ENCODE assay signal across 19 mouse cellular contexts in genomic region chr1:134911892-134912291, GRCm38 (mm10). TPM values are rescaled to one million over a fixed set of nuclear protein-coding genes. Genes with fewer than 3 reads are reported as not detected.
DNase-seq lines count a peak whose midpoint lies in the region; ATAC-seq and TF ChIP-seq lines count a peak whose summit lies in the region.
"Had no signal": no experiment of that assay in that cellular context is flagged by ENCODE, and none has a peak within 500 bp of the region (broad histone marks: within the 10 kb centered on the region; RNA-seq: fewer than 3 reads in every experiment).

No protein-coding gene starts in this region.

- no peaks in the 10 kb centered on the region for H3K36me3 ChIP-seq in heart, embryonic 13.5 days
- H3K36me3 ChIP-seq: forebrain, embryonic 10.5 days; hindbrain, embryonic 15.5 days; intestine, embryonic 15.5 days; neural tube, embryonic 15.5 days had no signal

- peaks cover 77% of the 10 kb centered on the region for H3K4me1 ChIP-seq in heart, embryonic 13.5 days
- H3K4me1 ChIP-seq in olfactory bulb, adult 2 months (ENCODE audit: control insufficient read depth, insufficient read depth, low read length), result peaks cover 5% of the 10 kb centered on the region
- H3K4me1 ChIP-seq: hindbrain, embryonic 15.5 days; neural tube, embryonic 15.5 days had no signal

- H3K4me2 ChIP-seq in heart, embryonic 13.5 days, result no peak overlapping the region
- H3K4me2 ChIP-seq: hindbrain, embryonic 15.5 days; intestine, embryonic 15.5 days; neural tube, embryonic 15.5 days had no signal

- no peak for ATAC-seq in heart, embryonic 13.5 days (ENCODE audit: extremely low read depth, insufficient number of reproducible peaks, low FRiP score, low TSS enrichment)
- ATAC-seq: intestine, embryonic 15.5 days; midbrain, embryonic 16.5 days had no signal

- TF ChIP-seq CTCF in gastrocnemius, adult 2 months (IDR thresholded peaks at IDR 0.05), result no peak
- TF ChIP-seq CTCF in olfactory bulb, adult 2 months (IDR thresholded peaks at IDR 0.05; ENCODE audit: insufficient read depth, low read depth, low read length), result no peak

- H3K27me3 ChIP-seq in heart, embryonic 13.5 days (replicated peaks), result no peaks in the 10 kb centered on the region
- H3K27me3 ChIP-seq: hindbrain, embryonic 15.5 days; intestine, embryonic 15.5 days; neural tube, embryonic 15.5 days had no signal

- peak overlapping the region; percentile 4; the same call in 1 of the 2 replicates for H3K4me3 ChIP-seq in gastrocnemius, adult 2 months
- H3K4me3 ChIP-seq in heart, embryonic 13.5 days, result no peak overlapping the region
- H3K4me3 ChIP-seq in olfactory bulb, adult 2 months (ENCODE audit: insufficient read depth, low read depth, low read length), result no peak overlapping the region
- H3K4me3 ChIP-seq: forebrain, embryonic 10.5 days; hindbrain, embryonic 15.5 days; intestine, embryonic 15.5 days; neural tube, embryonic 15.5 days had no signal

- peak; percentile 72 for DNase-seq in gastrocnemius, adult 2 months
- no peak for DNase-seq in gastrocnemius, postnatal 10 days
- peak; percentile 76 for DNase-seq in gastrocnemius, postnatal 25 days
- no peak for DNase-seq in frontal cortex, adult 2 months (ENCODE audit: extremely low spot score in 1 of 2, low spot score in 1 of 2)
- no peak for DNase-seq in left cerebral cortex, postnatal 25 days (ENCODE audit: low spot score in 2 of 2)
- no peak for DNase-seq in adrenal gland, adult 2 months
- DNase-seq: cerebellum, adult 8-10 months; kidney, adult 9 months; kidney, postnatal 36 days; left cerebral cortex, postnatal 4 days; liver; lung, postnatal 36 days had no signal

- intact Hi-C loops in gastrocnemius, adult 2 months (cut with DNase I), result no loop called here
- intact Hi-C loops in left cerebral cortex, postnatal 25 days (cut with DNase I), result no loop called here

- no peak for TF ChIP-seq POLR2A in olfactory bulb, adult 2 months (IDR thresholded peaks at IDR 0.05; ENCODE audit: insufficient read depth, low read depth, low read length)

- H3K9me3 ChIP-seq in heart, embryonic 13.5 days, result no peaks in the 10 kb centered on the region
- H3K9me3 ChIP-seq: forebrain, embryonic 10.5 days; hindbrain, embryonic 15.5 days; intestine, embryonic 15.5 days; neural tube, embryonic 15.5 days had no signal

- 48% methylated on average over 4 of the region's 4 CpGs for WGBS in heart, embryonic 13.5 days
- WGBS in olfactory bulb, adult 2 months, result 89% methylated on average over 4 of the region's 4 CpGs

- H3K27ac ChIP-seq in gastrocnemius, adult 2 months, result peak overlapping the region; percentile 91
- peak overlapping the region; percentile 96 for H3K27ac ChIP-seq in heart, embryonic 13.5 days (replicated peaks)
- H3K27ac ChIP-seq in olfactory bulb, adult 2 months (ENCODE audit: insufficient read depth, low read depth, low read length), result 0 out of 2 replicates have a peak overlapping the region, but pooled peaks have one; percentile 10
- H3K27ac ChIP-seq: forebrain, embryonic 10.5 days; hindbrain, embryonic 15.5 days; intestine, embryonic 15.5 days; neural tube, embryonic 15.5 days had no signal

- peak overlapping the region; percentile 15; the same call in 1 of the 2 replicates for H3K9ac ChIP-seq in heart, embryonic 13.5 days
- H3K9ac ChIP-seq: hindbrain, embryonic 15.5 days; intestine, embryonic 15.5 days; neural tube, embryonic 15.5 days had no signal

RNA-seq across cellular contexts. Expression of gene Ppp1r12b, which starts 43.9 kb away (rescaled TPM):
- 100 to 1,000 TPM; 172 to 212 TPM for total RNA-seq in gastrocnemius, adult 2 months (2021)
- 100 to 1,000 TPM; 199 to 221 TPM for total RNA-seq in gastrocnemius, postnatal 10 days (2021)
- 100 to 1,000 TPM; 193 to 200 TPM for total RNA-seq in gastrocnemius, postnatal 25 days (2021)
- polyA plus RNA-seq in heart, embryonic 13.5 days (2015; fragmentation: Nextera tagmentation; extraction: Ambion mirVana), result 20.3 and 20.4 TPM in 2 replicates
- polyA plus RNA-seq in olfactory bulb, adult 2 months (2012; ENCODE audit: insufficient read depth, insufficient read length, low replicate concordance, missing spikeins), result 34.2 and 262 TPM in 2 replicates
- 62.4 and 64.8 TPM in 2 replicates for polyA plus RNA-seq in frontal cortex, adult 2 months (2012; rRNA removed)
- 10 to 100 TPM; 79.1 to 81.7 TPM for total RNA-seq in left cerebral cortex, postnatal 25 days (2021)
- total RNA-seq in adrenal gland, adult 2 months (2021), result 10 to 100 TPM; 12.3 to 13.8 TPM
- polyA plus RNA-seq in adrenal gland, adult 2 months (2012; rRNA removed), result 3.3 and 4.3 TPM in 2 replicates

RNA-seq across cellular contexts. Expression of gene Ube2t, which starts 50.5 kb away (rescaled TPM):
- total RNA-seq in gastrocnemius, adult 2 months (2021), result 10 to 100 TPM in 1 of 2 experiments, 1 to 10 TPM in 1; 4.3 to 11.4 TPM
- 1 to 10 TPM; 7.2 to 8.8 TPM for total RNA-seq in gastrocnemius, postnatal 10 days (2021)
- 1 to 10 TPM; 6.5 to 8.7 TPM for total RNA-seq in gastrocnemius, postnatal 25 days (2021)
- polyA plus RNA-seq in heart, embryonic 13.5 days (2015; fragmentation: Nextera tagmentation; extraction: Ambion mirVana), result 42.5 and 51.5 TPM in 2 replicates
- polyA plus RNA-seq in olfactory bulb, adult 2 months (2012; ENCODE audit: insufficient read depth, insufficient read length, low replicate concordance, missing spikeins), result not detected in 2 replicates
- 2.5 and 3.0 TPM in 2 replicates for polyA plus RNA-seq in frontal cortex, adult 2 months (2012; rRNA removed)
- 1 to 10 TPM; 2.7 to 3.1 TPM for total RNA-seq in left cerebral cortex, postnatal 25 days (2021)
- total RNA-seq in adrenal gland, adult 2 months (2021), result 1 to 10 TPM in 1 of 2 experiments, under 1 TPM in 1; 0.98 to 1.0 TPM
- polyA plus RNA-seq in adrenal gland, adult 2 months (2012; rRNA removed), result 1.3 and 2.3 TPM in 2 replicates

Comparison
In these comparisons a context has a peak if more than half of its experiments do, and no peak if none do; other contexts are left out.
1. DNase-seq: peak in gastrocnemius, adult 2 months (single experiment) and gastrocnemius, postnatal 25 days (single experiment); none in gastrocnemius, postnatal 10 days (single experiment), frontal cortex, adult 2 months (0 of 2), left cerebral cortex, postnatal 25 days (0 of 2) and adrenal gland, adult 2 months (single experiment).
2. H3K27ac ChIP-seq: peak in every context shown above with its lines; median percentile 96 in heart, embryonic 13.5 days; 91 in gastrocnemius, adult 2 months; 10 in olfactory bulb, adult 2 months.
3. RNA of gene Ppp1r12b, which starts 43.9 kb away (total RNA-seq): 199 to 221 TPM in gastrocnemius, postnatal 10 days, 172 to 212 TPM in gastrocnemius, adult 2 months, 193 to 200 TPM in gastrocnemius, postnatal 25 days and 79.1 to 81.7 TPM in left cerebral cortex, postnatal 25 days; 12.3 to 13.8 TPM in adrenal gland, adult 2 months; every median in the first group is over 4 times any median in the second.